Mouse (Mus musculus): ENCODE results near the gene Tia1.
"Not testable (repeated sequence)": the region's sequence is repeated elsewhere in the genome, so short reads cannot be mapped to it uniquely, and the experiment has no call there.

The Tia1 gene

DNA sequence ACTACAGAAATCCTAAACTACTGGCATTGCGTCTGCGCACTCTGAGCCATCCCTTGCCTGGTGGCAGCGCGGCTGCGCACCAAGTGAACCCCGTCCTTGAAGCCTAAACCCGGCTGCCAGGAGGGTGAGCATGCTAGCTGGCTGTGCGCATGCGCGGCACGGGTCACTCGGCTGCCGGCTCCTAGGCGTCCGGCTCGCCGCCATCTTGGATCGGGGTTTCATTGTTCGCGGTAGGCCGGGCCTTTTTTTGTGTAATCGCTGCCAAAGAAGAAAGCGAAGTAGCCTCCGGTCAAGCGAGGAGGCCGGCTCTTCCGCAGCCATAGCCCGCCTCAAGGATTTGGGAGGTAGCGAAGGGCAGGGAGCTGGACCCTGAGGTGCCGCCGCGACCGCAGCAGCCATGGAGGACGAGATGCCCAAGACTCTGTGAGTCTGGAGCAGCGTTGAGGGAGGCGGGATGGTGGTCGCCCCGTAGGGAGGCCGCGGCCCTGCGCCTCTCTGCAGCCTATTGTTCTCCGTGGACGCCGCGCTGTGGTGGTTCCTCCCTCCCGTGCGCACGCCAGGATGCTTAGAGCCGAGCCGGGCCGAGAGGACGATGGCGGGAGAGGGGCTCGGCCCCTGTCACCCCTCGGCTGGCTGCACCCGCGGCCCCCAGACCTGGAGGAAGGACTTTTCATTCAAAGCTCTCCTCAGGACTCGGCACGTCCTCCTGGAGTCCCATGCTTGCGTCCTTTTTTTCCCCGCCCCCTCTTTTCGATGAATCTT lies at the start of gene Tia1:
Gene Tia1, plus strand, starts transcription at position 120 of the 762 bp plus-strand sequence.
- DNase-seq (ENCODE audit: low spot score), result peak; percentile 99

DNA sequence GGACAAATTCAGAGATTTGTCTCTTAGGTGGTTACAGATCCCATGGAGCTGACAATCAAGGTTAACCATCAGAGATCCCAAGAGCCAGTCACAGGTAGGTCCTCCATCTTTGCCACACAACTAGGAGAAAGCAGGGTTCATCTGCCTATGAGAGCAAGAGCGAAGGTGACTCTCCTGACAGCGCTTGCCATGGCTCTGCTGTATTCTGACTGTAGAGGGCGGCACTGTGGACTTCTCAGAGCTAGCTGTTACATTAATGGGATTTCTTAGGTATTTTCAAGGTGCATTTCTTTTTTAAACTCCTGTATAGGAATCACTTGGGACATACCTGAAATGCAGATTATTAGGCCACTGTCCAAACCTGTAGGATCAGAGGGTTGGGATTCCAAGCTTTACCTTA lies 49.1 kb upstream of the Tia1 start:
- no peak for DNase-seq (ENCODE audit: low spot score)

DNA sequence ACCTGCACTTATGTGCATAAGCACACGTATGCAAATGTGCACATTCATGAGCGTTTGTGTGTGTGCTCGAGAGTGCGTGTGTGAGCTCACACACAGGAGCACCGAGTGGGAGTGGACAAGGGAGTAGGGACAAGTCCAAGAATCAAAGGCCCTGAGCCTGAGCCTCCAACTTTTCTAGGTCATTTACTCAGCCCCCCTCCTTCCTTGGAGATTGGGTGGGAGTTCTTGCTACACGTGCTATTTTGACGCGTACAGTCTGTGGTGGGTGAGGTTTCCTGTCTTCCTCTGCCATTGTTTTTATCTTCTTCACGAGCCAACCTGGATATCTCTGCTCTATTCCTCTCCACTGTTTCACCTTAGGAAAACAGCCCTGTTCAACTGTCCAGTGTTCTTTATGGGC lies 47.1 kb upstream of the Tia1 start:
- no peak for DNase-seq (ENCODE audit: low spot score)

DNA sequence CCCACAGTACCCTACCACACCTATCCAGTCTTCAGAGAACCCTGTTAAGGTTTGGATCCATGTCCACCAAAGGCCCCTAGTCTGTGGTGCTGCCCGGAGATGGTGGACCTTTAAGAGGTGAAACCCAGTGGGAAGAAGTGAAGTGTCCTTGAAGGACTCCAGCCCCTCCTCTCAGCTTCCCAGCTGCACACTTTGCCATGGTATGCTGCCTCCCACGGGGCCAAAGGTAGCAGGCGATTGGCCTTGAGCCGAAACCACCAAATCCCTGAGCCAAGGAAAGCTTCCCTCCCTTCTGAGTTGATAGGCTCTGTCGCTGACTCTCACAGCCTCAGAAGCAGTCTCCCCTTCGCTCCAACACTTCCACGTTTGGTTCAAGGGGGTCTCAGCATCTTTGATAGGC lies 43.3 kb upstream of the Tia1 start:
- DNase-seq (ENCODE audit: low spot score), result no peak

DNA sequence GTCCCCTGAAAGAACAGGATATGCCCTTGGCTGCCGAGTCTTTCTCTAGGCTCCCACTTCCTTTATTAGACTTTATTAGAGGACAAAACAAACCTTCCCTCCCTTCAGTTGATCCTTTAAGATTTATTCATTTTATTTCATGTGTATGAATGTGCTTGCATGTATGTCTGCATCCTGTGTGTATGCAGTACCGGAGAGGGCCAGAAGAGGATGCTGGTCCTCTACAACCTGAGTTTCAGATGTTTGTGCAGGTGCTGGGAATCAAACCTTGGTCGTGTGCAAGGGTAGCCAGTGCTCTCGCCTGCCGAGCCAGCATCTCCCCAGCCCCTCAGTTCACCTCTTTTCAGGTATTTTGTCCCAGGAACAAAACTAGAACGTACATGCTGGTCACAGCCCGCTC lies 42.6 kb upstream of the Tia1 start:
- DNase-seq (ENCODE audit: low spot score), result no peak

DNA sequence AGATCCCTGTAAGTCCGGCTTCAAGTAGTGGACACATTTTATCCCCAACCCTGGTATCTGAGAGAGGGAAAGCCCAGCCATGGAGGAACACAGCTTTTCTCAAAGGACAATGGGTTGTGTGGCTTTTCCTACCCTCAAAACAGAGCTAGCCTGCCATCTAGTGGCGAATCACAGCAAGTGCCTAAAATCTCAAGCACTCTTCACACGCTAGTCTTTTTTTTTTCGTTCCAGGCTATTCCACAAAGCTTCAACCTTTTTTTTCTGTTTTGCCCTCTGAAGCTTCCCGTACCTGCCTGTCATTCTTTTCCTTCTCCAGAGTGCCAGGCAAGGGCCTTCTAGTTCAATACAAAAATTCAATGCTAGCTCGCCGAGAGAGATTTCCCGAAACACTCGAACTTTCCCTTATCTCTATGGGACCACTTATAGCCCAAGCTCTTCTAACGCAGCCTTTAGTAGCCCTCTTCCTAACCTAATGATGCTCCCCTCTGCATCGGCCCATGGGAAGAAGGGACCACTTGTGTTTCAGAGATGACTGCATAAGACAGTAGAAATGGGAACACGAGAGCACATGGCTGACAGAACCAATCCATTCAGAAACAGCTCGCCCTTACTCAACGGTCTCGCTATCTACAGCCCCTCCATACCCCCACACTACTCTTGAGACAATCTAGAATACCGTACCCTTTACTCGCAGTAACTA lies 39.4 kb upstream of the Tia1 start:
- DNase-seq (ENCODE audit: low spot score), result peak; percentile 76

DNA sequence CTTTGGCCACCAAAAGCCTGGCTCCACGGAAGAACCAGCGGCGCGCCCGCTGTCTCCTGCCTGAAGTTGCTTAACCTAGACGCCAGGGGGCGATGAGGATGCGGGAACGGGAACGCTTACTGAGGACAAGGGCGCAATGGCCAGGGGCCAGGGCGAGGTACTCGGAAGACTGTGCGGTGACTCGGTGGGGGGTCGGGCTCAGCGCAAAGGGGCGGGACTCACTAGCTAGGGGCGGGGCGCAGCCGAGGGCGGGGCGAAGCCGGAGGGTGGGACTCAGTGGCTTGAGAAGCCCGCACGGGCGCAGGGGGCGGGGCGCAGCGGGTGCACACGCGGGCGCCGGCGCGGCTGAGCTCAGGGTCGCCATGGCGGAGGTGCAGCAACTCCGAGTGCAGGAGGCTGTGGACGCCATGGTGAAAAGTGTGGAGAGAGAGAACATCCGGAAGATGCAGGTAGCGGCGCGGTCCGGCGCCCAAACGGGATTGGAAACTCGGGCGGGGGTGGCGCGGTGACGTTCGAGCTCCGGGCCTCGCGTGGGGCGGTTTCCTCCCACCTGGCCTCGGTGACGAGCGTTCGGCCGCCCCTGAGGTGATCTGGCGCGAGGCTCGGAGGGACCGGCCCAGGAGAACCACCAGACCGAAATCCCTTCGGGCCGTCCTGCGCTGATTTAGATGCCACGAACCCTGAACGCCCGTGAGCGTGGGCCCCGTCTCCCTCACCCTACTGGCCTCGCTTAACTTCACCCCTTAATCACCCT lies 38.5 kb upstream of the Tia1 start, which contains the start of gene Fam136a:
Gene Fam136a, plus strand, starts transcription at position 276 of the 754 bp plus-strand sequence.
- peak; percentile 96 for DNase-seq (ENCODE audit: low spot score)

DNA sequence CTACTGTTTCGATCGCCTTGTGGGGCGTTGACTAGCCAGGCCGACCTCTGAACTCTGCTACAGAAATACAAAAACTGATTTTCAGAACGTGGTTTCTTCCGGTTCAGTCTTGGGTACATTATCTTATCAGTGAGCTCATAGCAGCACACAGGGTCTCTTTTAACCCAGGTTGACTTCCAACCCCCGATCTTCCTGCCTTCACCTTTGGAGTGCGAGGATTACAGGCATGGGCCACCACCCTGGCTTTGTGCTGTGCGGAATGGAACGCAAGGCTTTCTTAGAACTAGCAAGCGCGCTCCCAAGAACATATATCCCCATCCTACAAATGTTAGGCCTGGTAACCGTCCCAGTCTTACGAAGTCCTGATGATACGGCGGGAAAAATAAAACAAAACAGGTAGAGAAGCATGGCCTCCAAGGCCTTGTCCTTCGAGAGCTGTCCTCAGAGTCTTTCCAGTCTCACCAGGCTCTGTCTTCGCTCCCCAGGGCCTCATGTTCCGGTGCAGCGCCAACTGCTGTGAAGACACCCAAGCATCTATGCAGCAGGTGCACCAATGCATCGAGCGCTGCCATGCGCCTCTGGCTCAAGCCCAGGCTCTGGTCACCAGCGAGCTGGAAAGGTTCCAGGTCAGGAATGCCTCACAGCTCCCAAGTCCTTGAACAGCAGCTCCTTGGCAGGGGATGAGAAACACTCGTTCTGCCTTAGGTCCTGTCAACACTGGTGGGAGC lies 37.7 kb upstream of the Tia1 start:
- DNase-seq (ENCODE audit: low spot score), result peak; percentile 59

DNA sequence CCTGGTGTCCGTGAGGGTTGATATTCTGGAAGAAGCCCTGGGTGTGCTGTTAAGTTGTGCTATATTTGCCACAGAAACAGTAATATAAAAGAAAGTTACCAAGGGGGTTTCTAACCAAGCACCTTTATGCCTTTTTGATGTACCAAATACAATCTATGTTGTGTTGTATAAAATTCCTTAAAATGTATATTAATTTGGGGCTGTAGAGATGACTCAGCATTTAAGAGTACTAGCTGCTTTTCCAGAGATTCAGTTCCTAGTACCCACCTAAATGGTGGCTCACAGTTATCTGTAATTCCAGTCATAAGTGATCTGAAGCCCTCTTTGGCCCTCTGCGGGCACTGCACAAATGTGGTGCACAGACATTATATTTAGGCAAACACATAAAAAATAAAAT lies 37.2 kb upstream of the Tia1 start:
- no peak for DNase-seq (ENCODE audit: low spot score)

DNA sequence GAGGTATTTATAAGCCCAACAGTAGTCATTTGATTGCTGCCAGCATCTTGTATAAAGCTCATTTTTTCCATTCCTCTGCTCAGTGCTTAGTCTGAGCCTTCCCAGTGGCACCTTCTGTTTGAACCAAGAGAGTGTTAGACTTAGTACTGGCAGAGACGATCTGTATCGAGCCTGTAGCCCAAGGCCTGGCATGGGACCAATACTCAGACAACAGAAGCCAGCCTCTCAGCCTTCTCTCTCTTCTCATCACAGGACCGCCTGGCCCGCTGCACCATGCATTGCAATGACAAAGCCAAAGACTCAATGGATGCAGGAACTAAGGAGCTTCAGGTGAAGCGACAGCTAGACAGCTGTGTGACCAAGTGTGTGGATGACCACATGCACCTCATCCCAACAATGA lies 35.5 kb upstream of the Tia1 start:
- no peak for DNase-seq (ENCODE audit: low spot score)

DNA sequence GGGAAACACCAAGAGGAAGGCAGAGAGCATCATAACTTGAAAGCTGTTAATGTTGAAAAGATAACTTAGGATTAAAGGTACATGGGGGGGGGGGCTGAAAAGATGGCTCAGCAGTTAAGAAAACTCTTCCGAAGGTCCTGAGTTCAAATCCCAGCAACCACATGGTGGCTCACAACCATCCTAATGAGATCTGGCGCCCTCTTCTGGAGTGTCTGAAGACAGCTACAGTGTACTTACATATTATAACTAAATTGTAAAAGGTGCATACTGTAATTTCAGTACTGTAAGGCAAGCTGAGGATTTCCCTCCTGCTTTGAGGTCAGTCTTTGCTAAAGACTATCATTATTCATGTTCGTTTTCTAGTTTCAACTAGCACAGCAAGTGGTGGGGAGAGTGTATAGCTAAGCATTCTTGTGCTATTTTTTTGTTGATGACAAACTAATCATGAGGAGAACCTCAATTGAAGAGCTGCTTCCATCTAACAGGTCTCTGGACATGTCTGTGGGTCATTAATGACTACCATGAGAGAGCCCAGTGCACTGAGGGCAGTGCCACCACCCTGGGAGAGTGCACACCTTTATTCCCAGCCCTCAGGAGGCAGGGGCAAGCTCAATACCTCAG lies 33.8 kb upstream of the Tia1 start:
- no peak for DNase-seq (ENCODE audit: low spot score)

DNA sequence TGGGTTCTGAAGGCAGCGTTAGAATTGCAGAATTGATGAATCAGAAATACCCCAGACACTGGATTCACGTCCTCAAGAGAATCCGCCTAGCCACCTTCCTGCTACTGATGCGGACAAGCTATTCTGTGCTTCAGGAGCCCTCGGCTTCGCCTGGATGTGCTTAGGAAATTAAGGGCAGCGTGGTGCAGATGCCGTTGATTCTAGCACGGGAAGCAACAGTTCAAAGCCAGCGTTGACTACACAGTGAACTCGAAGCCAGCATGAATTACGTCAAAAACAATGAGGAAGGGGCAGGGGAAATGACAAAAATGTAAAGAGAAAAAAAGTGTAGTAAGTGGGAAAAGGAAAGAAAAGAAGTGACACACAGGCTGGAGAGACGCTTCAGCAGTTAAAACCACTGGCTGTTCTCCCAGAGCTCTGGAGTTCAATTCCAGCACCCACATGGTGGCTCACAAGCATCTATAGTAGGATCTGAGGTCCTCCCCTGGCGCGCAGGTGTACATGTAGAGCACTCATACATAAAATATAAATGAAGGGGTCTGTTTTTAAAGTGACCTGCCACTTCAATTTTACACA lies 33.2 kb upstream of the Tia1 start, which contains the start of gene Snrpg:
Gene Snrpg, plus strand, starts transcription at position 541 of the 576 bp plus-strand sequence.
- peak; percentile 28 for DNase-seq (ENCODE audit: low spot score)

DNA sequence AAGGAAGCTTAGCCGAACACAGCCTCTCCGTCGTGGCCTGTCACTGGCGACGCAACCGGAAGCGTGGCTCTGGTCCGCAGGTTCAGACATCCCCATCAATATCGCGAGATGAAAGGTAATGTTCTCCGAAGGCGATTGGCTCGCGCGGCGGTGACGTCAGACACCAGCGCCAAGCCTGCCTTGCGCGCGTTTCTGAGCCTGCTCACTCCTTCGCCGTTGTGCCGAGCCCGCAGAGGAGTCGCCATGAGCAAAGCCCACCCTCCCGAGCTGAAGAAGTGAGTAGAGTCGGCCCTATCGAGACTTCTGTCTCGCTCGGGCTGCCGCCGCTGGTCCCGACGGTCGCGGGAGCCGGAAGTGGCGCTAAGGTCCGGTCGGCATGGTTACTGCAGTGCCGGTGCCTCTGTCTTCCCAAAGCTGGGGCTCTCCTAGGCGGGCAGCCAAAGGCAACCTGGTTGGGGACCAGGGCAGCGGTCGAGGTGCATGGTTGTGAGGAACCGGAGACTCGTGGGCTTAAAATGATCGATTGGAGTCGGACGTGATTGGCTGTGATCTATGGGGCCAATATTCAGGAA lies 32.6 kb upstream of the Tia1 start:
- DNase-seq (ENCODE audit: low spot score), result peak; percentile 96

DNA sequence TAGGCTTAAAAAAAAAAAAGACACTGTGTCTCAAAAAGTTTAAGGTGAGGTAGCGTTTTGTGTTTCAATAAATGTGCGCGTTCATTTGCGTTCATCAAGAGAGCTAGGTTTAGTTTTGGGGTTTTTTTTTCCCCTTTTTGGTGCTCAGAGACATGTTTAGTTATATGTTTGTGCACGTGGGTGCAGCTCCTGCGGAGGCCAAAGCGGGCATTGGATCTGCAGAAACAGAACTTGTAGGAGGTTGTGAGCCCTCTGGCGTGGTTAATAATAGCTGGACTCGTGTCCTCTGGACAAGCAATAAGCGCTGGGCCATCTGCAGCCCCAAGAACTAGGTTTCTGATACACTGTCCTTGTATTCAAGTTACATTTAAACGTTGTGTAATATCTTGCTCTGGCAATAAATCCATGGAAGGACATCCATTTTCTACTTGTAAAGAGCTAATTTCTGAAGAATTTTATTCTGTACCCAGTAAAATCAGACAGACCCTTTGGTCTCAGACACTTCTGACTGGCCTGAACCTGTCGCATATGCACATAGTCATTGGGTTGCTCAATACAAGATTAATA lies 32.0 kb upstream of the Tia1 start:
- no peak for DNase-seq (ENCODE audit: low spot score)

DNA sequence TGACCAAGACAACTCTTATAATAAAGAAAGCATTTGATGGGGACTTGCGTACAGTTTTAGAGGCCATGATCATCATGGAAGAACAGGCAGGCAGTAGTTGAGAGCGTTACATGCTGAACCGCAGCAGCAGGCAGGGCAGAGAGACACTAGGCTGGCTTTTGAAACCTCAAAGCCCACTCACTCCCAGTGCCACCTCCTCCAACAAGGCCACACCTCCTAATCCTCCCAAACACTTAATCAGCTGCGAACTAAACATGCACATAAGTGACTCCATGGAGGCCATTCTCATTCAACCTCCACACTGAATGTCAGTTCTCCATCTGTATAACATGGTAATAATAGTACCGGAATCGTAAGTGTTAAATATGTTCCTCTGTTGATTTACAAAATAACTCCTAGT lies 30.5 kb upstream of the Tia1 start:
- no peak for DNase-seq (ENCODE audit: low spot score)

DNA sequence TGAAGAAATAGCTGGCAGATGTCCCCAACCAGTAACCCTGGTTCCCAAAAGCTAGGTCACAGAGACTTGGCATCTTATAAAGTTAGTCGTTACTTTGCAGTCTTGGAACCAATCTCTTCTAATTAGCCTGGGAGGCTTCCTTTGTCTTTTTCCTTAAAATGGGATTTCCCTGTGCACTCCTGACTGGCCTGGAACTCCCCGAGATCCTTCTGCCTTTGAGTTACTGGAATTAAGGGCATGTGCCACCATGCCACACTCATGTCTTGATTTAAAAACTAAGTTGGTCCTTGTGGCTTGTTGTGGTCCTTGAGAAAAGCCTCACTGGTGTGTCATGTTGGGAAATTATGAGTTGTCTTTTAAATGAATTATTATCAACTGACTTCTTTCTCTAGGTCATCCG lies 25.7 kb upstream of the Tia1 start:
- DNase-seq (ENCODE audit: low spot score), result no peak

DNA sequence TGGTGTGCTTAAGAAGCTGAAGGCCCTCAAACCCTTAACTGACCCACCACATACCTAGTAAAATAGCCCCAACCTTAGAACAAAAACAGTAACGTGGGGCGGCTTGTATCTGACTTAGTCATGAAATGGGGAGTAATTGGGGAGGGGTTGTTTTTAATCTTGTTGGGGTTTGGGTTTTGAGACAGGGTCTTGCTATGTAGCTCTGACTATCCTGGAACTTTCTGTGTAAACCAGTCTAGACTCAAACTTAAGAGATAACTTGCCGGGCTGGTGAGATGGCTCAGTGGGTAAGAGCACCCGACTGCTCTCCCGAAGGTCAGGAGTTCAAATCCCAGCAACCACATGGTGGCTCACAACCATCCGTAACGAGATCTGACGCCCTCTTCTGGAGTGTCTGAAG lies 23.9 kb upstream of the Tia1 start:
- DNase-seq (ENCODE audit: low spot score), result not testable (repeated sequence)

DNA sequence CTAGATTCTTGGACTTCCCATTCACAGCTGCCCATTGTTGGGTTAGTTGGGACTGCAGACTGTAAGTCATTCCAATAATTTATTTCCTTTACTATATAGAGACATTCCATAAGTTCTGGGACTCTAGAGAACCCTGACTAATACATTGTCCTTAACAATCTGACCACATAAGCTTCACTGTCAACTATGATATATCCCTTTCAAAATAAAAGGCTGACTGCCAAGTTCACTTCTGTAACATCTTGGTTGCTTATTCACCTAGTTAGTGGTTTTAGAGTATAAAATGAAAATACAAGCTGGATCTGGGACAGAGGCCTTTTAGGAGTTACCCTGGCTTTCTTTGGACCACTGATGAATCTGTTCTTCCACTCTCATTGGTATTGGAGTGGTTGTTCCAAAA lies 21.5 kb upstream of the Tia1 start:
- DNase-seq (ENCODE audit: low spot score), result no peak

DNA sequence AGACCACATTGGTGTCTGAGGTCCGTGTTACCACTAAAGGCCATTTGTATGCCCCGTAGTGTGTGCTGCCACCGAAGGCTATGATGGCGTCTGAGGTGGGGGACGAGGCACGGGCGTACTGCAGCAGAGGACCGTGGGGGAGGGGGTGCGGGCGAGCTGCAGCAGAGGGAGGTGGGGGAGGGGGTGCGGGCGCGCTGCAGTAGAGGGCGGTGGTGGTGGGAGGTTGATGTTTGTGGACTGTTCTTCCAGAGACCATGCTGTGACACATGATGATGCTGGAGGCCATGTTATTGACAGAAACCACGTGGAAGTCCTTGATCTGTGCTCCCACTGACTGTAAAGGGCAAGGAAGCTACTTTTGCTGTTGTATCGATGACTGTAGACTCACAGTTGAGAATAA lies 20.6 kb upstream of the Tia1 start:
- no peak for DNase-seq (ENCODE audit: low spot score)

DNA sequence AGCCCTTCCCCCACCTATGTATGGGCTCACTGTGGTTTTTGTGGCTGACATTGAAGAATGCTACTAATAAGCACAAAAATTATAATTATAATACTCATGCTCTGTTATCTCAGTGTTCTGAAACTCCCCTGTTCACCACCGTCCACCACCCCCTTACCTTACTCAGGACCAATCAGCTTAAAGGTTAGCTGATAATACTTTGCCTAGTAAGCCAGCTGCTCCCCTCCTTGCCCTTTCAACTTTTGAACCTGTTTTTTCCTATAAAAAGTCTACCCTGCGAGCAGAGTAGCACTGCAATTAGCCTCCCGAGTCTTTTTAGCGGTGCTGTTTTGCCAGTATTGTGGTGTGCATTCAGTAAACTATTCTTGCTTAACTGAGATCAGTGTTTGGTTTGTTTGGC lies 19.3 kb upstream of the Tia1 start:
- no peak for DNase-seq (ENCODE audit: low spot score)

Data from testis, postnatal 14 days (tissue).